Mouse (Mus musculus): ENCODE data around the gene Krtap3-1. TPM values are rescaled to one million over a fixed set of nuclear protein-coding genes. Genes with fewer than 3 reads are reported as not detected.
A peak's percentile ranks its signal among the peaks of the same experiment; 100 is the strongest.
"Not testable (repeated sequence)": the region's sequence is repeated elsewhere in the genome, so short reads cannot be mapped to it uniquely, and the experiment has no call there.

Gene Krtap3-1
- polyA plus RNA-seq, 1 experiment: not detected

GRCm38 (mm10) chr11:99597742-99598141 lies 31.3 kb upstream of the Krtap3-1 start, which contains the start of gene Krtap9-3:
TSS of gene Krtap9-3 (minus strand) at chr11:99598105.
- H3ac ChIP-seq (ENCODE audit: control insufficient read depth, insufficient read length); H3K4me3 ChIP-seq; H3K27me3 ChIP-seq (ENCODE audit: control insufficient read depth, insufficient read depth, insufficient read length); H3K36me3 ChIP-seq (ENCODE audit: control insufficient read depth, insufficient read depth); H3K79me2 ChIP-seq (ENCODE audit: control insufficient read depth, insufficient read depth); H3K4me2 ChIP-seq (ENCODE audit: low read depth): not testable (repeated sequence)
- TF ChIP-seq MYOD1 (IDR thresholded peaks at IDR 0.05; ENCODE audit: control insufficient read depth in 1 of 3, insufficient read length in 2 of 3, low read depth in 2 of 3) (peak in 2 of 3 experiments; percentile 69 to 84), MYOG (IDR thresholded peaks at IDR 0.05; ENCODE audit: control insufficient read depth in 1 of 3, insufficient read depth in 1 of 3, insufficient read length in 2 of 3, low read depth in 2 of 3) (peak in 2 of 3 experiments; percentile 43 to 53), TCF3 (IDR thresholded peaks at IDR 0.05; ENCODE audit: insufficient read length, low read depth) (peak; percentile 50)

GRCm38 (mm10) chr11:99590981-99591380 lies 24.6 kb upstream of the Krtap3-1 start, which contains the start of gene Krtap1-3:
TSS of gene Krtap1-3 (minus strand) at chr11:99591339.
- H3K36me3 ChIP-seq (ENCODE audit: control insufficient read depth, insufficient read depth): no peaks in the 10 kb centered on the region
- TF ChIP-seq TCF3 (IDR thresholded peaks at IDR 0.05; ENCODE audit: insufficient read length, low read depth) (peak; percentile 81), MYOG (IDR thresholded peaks at IDR 0.05; ENCODE audit: control insufficient read depth in 1 of 3, insufficient read depth in 1 of 3, insufficient read length in 2 of 3, low read depth in 2 of 3) (peak in 2 of 3 experiments; percentile 28 to 65), TCF12 (IDR thresholded peaks at IDR 0.05; ENCODE audit: insufficient read depth, poor library complexity, severe bottlenecking) (no peak), MAX (IDR thresholded peaks at IDR 0.05; ENCODE audit: low read depth) (no peak), POLR2AphosphoS2 (IDR thresholded peaks at IDR 0.05; ENCODE audit: insufficient read length, low read depth) (no peak), POLR2A (IDR thresholded peaks at IDR 0.05; ENCODE audit: insufficient read length, low read depth) (no peak), REST (IDR thresholded peaks at IDR 0.05; ENCODE audit: insufficient read depth, insufficient read length) (no peak), E2F4 (IDR thresholded peaks at IDR 0.05; ENCODE audit: insufficient read depth) (no peak), MYOD1 (IDR thresholded peaks at IDR 0.05; ENCODE audit: control insufficient read depth in 1 of 3, insufficient read length in 2 of 3, low read depth in 2 of 3) (peak in 2 of 3 experiments; percentile 69 to 75), USF1 (IDR thresholded peaks at IDR 0.05; ENCODE audit: low read depth) (no peak), SRF (IDR thresholded peaks at IDR 0.05; ENCODE audit: control insufficient read depth, insufficient read length, low read depth) (no peak), CEBPB (IDR thresholded peaks at IDR 0.05; ENCODE audit: insufficient read depth, poor library complexity, severe bottlenecking) (no peak)
- no peaks in the 10 kb centered on the region for H3K79me2 ChIP-seq (ENCODE audit: control insufficient read depth, insufficient read depth)
- H3K27me3 ChIP-seq (ENCODE audit: control insufficient read depth, insufficient read depth, insufficient read length): no peaks in the 10 kb centered on the region
- H3K4me2 ChIP-seq (ENCODE audit: low read depth): no peak within 1 kb of the TSS
- H3K4me3 ChIP-seq: no peak within 1 kb of the TSS
- no peak within 1 kb of the TSS for H3ac ChIP-seq (ENCODE audit: control insufficient read depth, insufficient read length)

- no peaks in the 10 kb centered on the region for H3K36me3 ChIP-seq (ENCODE audit: control insufficient read depth, insufficient read depth)
- no peak overlapping the region for H3ac ChIP-seq (ENCODE audit: control insufficient read depth, insufficient read length)
- H3K4me2 ChIP-seq (ENCODE audit: low read depth): no peak overlapping the region
- no peak overlapping the region for H3K4me3 ChIP-seq
- H3K79me2 ChIP-seq (ENCODE audit: control insufficient read depth, insufficient read depth): no peaks in the 10 kb centered on the region
- TF ChIP-seq MYOD1 (IDR thresholded peaks at IDR 0.05; ENCODE audit: control insufficient read depth in 1 of 3, insufficient read length in 2 of 3, low read depth in 2 of 3) (no peak), MAX (IDR thresholded peaks at IDR 0.05; ENCODE audit: low read depth) (no peak), POLR2AphosphoS2 (IDR thresholded peaks at IDR 0.05; ENCODE audit: insufficient read length, low read depth) (no peak), E2F4 (IDR thresholded peaks at IDR 0.05; ENCODE audit: insufficient read depth) (no peak), REST (IDR thresholded peaks at IDR 0.05; ENCODE audit: insufficient read depth, insufficient read length) (no peak), MYOG (IDR thresholded peaks at IDR 0.05; ENCODE audit: control insufficient read depth in 1 of 3, insufficient read depth in 1 of 3, insufficient read length in 2 of 3, low read depth in 2 of 3) (no peak), POLR2A (IDR thresholded peaks at IDR 0.05; ENCODE audit: insufficient read length, low read depth) (no peak), TCF12 (IDR thresholded peaks at IDR 0.05; ENCODE audit: insufficient read depth, poor library complexity, severe bottlenecking) (no peak), SRF (IDR thresholded peaks at IDR 0.05; ENCODE audit: control insufficient read depth, insufficient read length, low read depth) (no peak), CEBPB (IDR thresholded peaks at IDR 0.05; ENCODE audit: insufficient read depth, poor library complexity, severe bottlenecking) (no peak), USF1 (IDR thresholded peaks at IDR 0.05; ENCODE audit: low read depth) (no peak), TCF3 (IDR thresholded peaks at IDR 0.05; ENCODE audit: insufficient read length, low read depth) (no peak)
- no peaks in the 10 kb centered on the region for H3K27me3 ChIP-seq (ENCODE audit: control insufficient read depth, insufficient read depth, insufficient read length)
Observed at GRCm38 (mm10) chr11:99585096-99585495, 18.7 kb upstream of the Krtap3-1 start.

GRCm38 (mm10) chr11:99583245-99583704 lies 16.8 kb upstream of the Krtap3-1 start, which contains the start of gene Krtap1-4:
TSS of gene Krtap1-4 (minus strand) at chr11:99583654.
- TF ChIP-seq TCF3 (IDR thresholded peaks at IDR 0.05; ENCODE audit: insufficient read length, low read depth): peak; percentile 61
- TF ChIP-seq REST (IDR thresholded peaks at IDR 0.05; ENCODE audit: insufficient read depth, insufficient read length): no peak
- TF ChIP-seq E2F4 (IDR thresholded peaks at IDR 0.05; ENCODE audit: insufficient read depth): no peak
- TF ChIP-seq POLR2AphosphoS2 (IDR thresholded peaks at IDR 0.05; ENCODE audit: insufficient read length, low read depth): no peak
- no peak for TF ChIP-seq USF1 (IDR thresholded peaks at IDR 0.05; ENCODE audit: low read depth)
- TF ChIP-seq MYOD1 (IDR thresholded peaks at IDR 0.05; ENCODE audit: control insufficient read depth in 1 of 3, insufficient read length in 2 of 3, low read depth in 2 of 3): peak in 2 of 3 experiments; percentile 23 to 59
- peak in 2 of 3 experiments; percentile 19 to 43 for TF ChIP-seq MYOG (IDR thresholded peaks at IDR 0.05; ENCODE audit: control insufficient read depth in 1 of 3, insufficient read depth in 1 of 3, insufficient read length in 2 of 3, low read depth in 2 of 3)
- TF ChIP-seq CEBPB (IDR thresholded peaks at IDR 0.05; ENCODE audit: insufficient read depth, poor library complexity, severe bottlenecking): no peak
- TF ChIP-seq TCF12 (IDR thresholded peaks at IDR 0.05; ENCODE audit: insufficient read depth, poor library complexity, severe bottlenecking): no peak
- TF ChIP-seq MAX (IDR thresholded peaks at IDR 0.05; ENCODE audit: low read depth): no peak
- TF ChIP-seq SRF (IDR thresholded peaks at IDR 0.05; ENCODE audit: control insufficient read depth, insufficient read length, low read depth): no peak
- no peak for TF ChIP-seq POLR2A (IDR thresholded peaks at IDR 0.05; ENCODE audit: insufficient read length, low read depth)
- no peak within 1 kb of the TSS for H3ac ChIP-seq (ENCODE audit: control insufficient read depth, insufficient read length)
- no peak within 1 kb of the TSS for H3K4me3 ChIP-seq
- H3K27me3 ChIP-seq (ENCODE audit: control insufficient read depth, insufficient read depth, insufficient read length): no peaks in the 10 kb centered on the region
- H3K4me2 ChIP-seq (ENCODE audit: low read depth): no peak within 1 kb of the TSS
- H3K36me3 ChIP-seq (ENCODE audit: control insufficient read depth, insufficient read depth): no peaks in the 10 kb centered on the region
- H3K79me2 ChIP-seq (ENCODE audit: control insufficient read depth, insufficient read depth): no peaks in the 10 kb centered on the region

Data from myocyte (in vitro differentiated cells).